Mouse (Mus musculus): ENCODE measurements at regions not wholly inside any gene's neighbourhood (a gene's known extent, or its start where the extent isn't known, plus 50 kb on each side); places are given as distances from the start of the nearest gene placed in this dataset.

- H3K36me3 ChIP-seq (ENCODE audit: control insufficient read depth, insufficient read depth, low read length, poor library complexity, severe bottlenecking), result no peaks in the 10 kb centered on the region
- in situ Hi-C loops (cut with MboI; ENCODE audit: low sequenced_read_pairs in 2 of 2, unreplicated experiment in 2 of 2), result no loop called here
Measured at GRCm38 (mm10) chr12:95239158-95239779, 452.8 kb upstream of the Flrt2 start.

GRCm38 (mm10) chr12:95267187-95267586, 424.8 kb upstream of the Flrt2 start:
- Histone ChIP-seq H3K4me1 (ENCODE audit: control insufficient read depth in 2 of 2, insufficient read depth in 2 of 2, low read length in 2 of 2, poor library complexity in 1 of 2) (no peaks in the 10 kb centered on the region), H3K36me3 (ENCODE audit: control insufficient read depth, insufficient read depth, low read length, poor library complexity, severe bottlenecking) (no peaks in the 10 kb centered on the region), H3K4me3 (ENCODE audit: insufficient read depth in 1 of 2, low read depth in 1 of 2, low read length in 2 of 2, poor library complexity in 1 of 2, severe bottlenecking in 1 of 2) (no peak overlapping the region), H3K27ac (ENCODE audit: insufficient read depth, low read depth, low read length, poor library complexity, severe bottlenecking) (no peak overlapping the region), H3K9me3 (ENCODE audit: control insufficient read depth, insufficient read depth, low read depth, low read length) (no peaks in the 10 kb centered on the region), H3K9ac (ENCODE audit: insufficient read depth, low read depth, low read length, poor library complexity, severe bottlenecking) (no peak overlapping the region)
- DNase-seq (ENCODE audit: low read depth, low spot score), result no peak
- TF ChIP-seq ZC3H11A (IDR thresholded peaks at IDR 0.05; ENCODE audit: borderline replicate concordance, low read depth, low read length) (no peak), MAFK (IDR thresholded peaks at IDR 0.05; ENCODE audit: insufficient read depth, low read depth, low read length) (no peak), ZNF384 (IDR thresholded peaks at IDR 0.05; ENCODE audit: low read depth, low read length) (no peak), CHD2 (IDR thresholded peaks at IDR 0.05; ENCODE audit: low read depth, low read length) (no peak), HCFC1 (IDR thresholded peaks at IDR 0.05; ENCODE audit: borderline replicate concordance, insufficient read depth, low read length) (no peak)
- in situ Hi-C loops (cut with MboI; ENCODE audit: low sequenced_read_pairs in 2 of 2, unreplicated experiment in 2 of 2), result no loop called here

More at GRCm38 (mm10) chr12:95239158-95239779, 452.8 kb upstream of the Flrt2 start:
- no peak for DNase-seq (ENCODE audit: low read depth, low spot score)
- Histone ChIP-seq H3K4me3 (ENCODE audit: insufficient read depth in 1 of 2, low read depth in 1 of 2, low read length in 2 of 2, poor library complexity in 1 of 2, severe bottlenecking in 1 of 2) (no peak overlapping the region), H3K9ac (ENCODE audit: insufficient read depth, low read depth, low read length, poor library complexity, severe bottlenecking) (no peak overlapping the region), H3K9me3 (ENCODE audit: control insufficient read depth, insufficient read depth, low read depth, low read length) (no peaks in the 10 kb centered on the region), H3K27ac (ENCODE audit: insufficient read depth, low read depth, low read length, poor library complexity, severe bottlenecking) (no peak overlapping the region), H3K4me1 (ENCODE audit: control insufficient read depth in 2 of 2, insufficient read depth in 2 of 2, low read length in 2 of 2, poor library complexity in 1 of 2) (no peaks in the 10 kb centered on the region)
- TF ChIP-seq HCFC1 (IDR thresholded peaks at IDR 0.05; ENCODE audit: borderline replicate concordance, insufficient read depth, low read length), result no peak
- no peak for TF ChIP-seq MAFK (IDR thresholded peaks at IDR 0.05; ENCODE audit: insufficient read depth, low read depth, low read length)
- TF ChIP-seq ZNF384 (IDR thresholded peaks at IDR 0.05; ENCODE audit: low read depth, low read length), result no peak
- no peak for TF ChIP-seq CHD2 (IDR thresholded peaks at IDR 0.05; ENCODE audit: low read depth, low read length)
- TF ChIP-seq ZC3H11A (IDR thresholded peaks at IDR 0.05; ENCODE audit: borderline replicate concordance, low read depth, low read length), result no peak

DNA sequence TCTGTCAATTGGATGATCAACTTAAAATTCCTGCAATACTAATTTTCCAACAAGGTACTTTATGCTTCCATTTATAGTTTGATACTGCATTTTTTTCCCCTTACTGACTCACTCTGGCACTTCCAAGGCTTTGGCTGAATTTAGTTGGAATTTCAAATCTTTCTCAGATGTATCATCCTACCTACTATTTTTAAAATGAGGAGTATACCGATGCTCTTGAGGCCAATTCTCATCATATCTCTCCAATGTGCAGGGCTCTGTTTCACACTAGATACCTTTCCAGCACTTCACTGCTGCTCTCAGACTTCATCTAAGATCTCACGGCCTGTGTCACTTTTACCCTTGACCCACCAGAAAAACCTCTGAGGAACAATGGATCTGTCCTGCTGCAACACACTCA, 386.6 kb upstream of the Flrt2 start:
- Histone ChIP-seq H3K36me3 (ENCODE audit: control insufficient read depth, insufficient read depth, low read length, poor library complexity, severe bottlenecking) (no peaks in the 10 kb centered on the region), H3K9ac (ENCODE audit: insufficient read depth, low read depth, low read length, poor library complexity, severe bottlenecking) (no peak overlapping the region), H3K27ac (ENCODE audit: insufficient read depth, low read depth, low read length, poor library complexity, severe bottlenecking) (no peak overlapping the region), H3K4me1 (ENCODE audit: control insufficient read depth in 2 of 2, insufficient read depth in 2 of 2, low read length in 2 of 2, poor library complexity in 1 of 2) (no peaks in the 10 kb centered on the region), H3K9me3 (ENCODE audit: control insufficient read depth, insufficient read depth, low read depth, low read length) (no peaks in the 10 kb centered on the region), H3K4me3 (ENCODE audit: insufficient read depth in 1 of 2, low read depth in 1 of 2, low read length in 2 of 2, poor library complexity in 1 of 2, severe bottlenecking in 1 of 2) (no peak overlapping the region)
- TF ChIP-seq HCFC1 (IDR thresholded peaks at IDR 0.05; ENCODE audit: borderline replicate concordance, insufficient read depth, low read length) (no peak), ZNF384 (IDR thresholded peaks at IDR 0.05; ENCODE audit: low read depth, low read length) (no peak), ZC3H11A (IDR thresholded peaks at IDR 0.05; ENCODE audit: borderline replicate concordance, low read depth, low read length) (no peak), MAFK (IDR thresholded peaks at IDR 0.05; ENCODE audit: insufficient read depth, low read depth, low read length) (no peak), CHD2 (IDR thresholded peaks at IDR 0.05; ENCODE audit: low read depth, low read length) (no peak)
- DNase-seq (ENCODE audit: low read depth, low spot score), result no peak
- in situ Hi-C loops (cut with MboI; ENCODE audit: low sequenced_read_pairs in 2 of 2, unreplicated experiment in 2 of 2), result no loop called here

- no peak for TF ChIP-seq ZC3H11A (IDR thresholded peaks at IDR 0.05; ENCODE audit: borderline replicate concordance, low read depth, low read length)
- TF ChIP-seq CHD2 (IDR thresholded peaks at IDR 0.05; ENCODE audit: low read depth, low read length), result no peak
- TF ChIP-seq HCFC1 (IDR thresholded peaks at IDR 0.05; ENCODE audit: borderline replicate concordance, insufficient read depth, low read length), result no peak
- TF ChIP-seq ZNF384 (IDR thresholded peaks at IDR 0.05; ENCODE audit: low read depth, low read length), result no peak
- TF ChIP-seq MAFK (IDR thresholded peaks at IDR 0.05; ENCODE audit: insufficient read depth, low read depth, low read length), result no peak
- no peaks in the 10 kb centered on the region for H3K36me3 ChIP-seq (ENCODE audit: control insufficient read depth, insufficient read depth, low read length, poor library complexity, severe bottlenecking)
Measured at GRCm38 (mm10) chr12:95315151-95315750, 376.8 kb upstream of the Flrt2 start.

More at GRCm38 (mm10) chr12:95315151-95315750, 376.8 kb upstream of the Flrt2 start:
- H3K9ac ChIP-seq (ENCODE audit: insufficient read depth, low read depth, low read length, poor library complexity, severe bottlenecking), result no peak overlapping the region
- H3K4me3 ChIP-seq (ENCODE audit: insufficient read depth in 1 of 2, low read depth in 1 of 2, low read length in 2 of 2, poor library complexity in 1 of 2, severe bottlenecking in 1 of 2), result no peak overlapping the region
- H3K27ac ChIP-seq (ENCODE audit: insufficient read depth, low read depth, low read length, poor library complexity, severe bottlenecking), result no peak overlapping the region
- no peaks in the 10 kb centered on the region for H3K4me1 ChIP-seq (ENCODE audit: control insufficient read depth in 2 of 2, insufficient read depth in 2 of 2, low read length in 2 of 2, poor library complexity in 1 of 2)
- no peaks in the 10 kb centered on the region for H3K9me3 ChIP-seq (ENCODE audit: control insufficient read depth, insufficient read depth, low read depth, low read length)
- in situ Hi-C loops (cut with MboI; ENCODE audit: low sequenced_read_pairs in 2 of 2, unreplicated experiment in 2 of 2), result no loop called here
- no peak for DNase-seq (ENCODE audit: low read depth, low spot score)
